Mouse (Mus musculus) left cerebral cortex, postnatal 36 days (tissue): ENCODE results near the gene Sema3a. TPM values are rescaled to one million over a fixed set of nuclear protein-coding genes. Genes with fewer than 3 reads are reported as not detected.
"Not testable (repeated sequence)": the region's sequence is repeated elsewhere in the genome, so short reads cannot be mapped to it uniquely, and the experiment has no call there.

Experiments
- DNase-seq, 2 experiments: peaks; one replicate each; pipeline ENCODE4 v3.0.0; 2021 to 2022; ENCODE audit warnings: low spot score in 2 of 2, mixed read lengths in 1 of 2
- intact Hi-C: fragments of 180-260 bp; cut with DNase I; formaldehyde crosslinking; loops from one replicate; pipeline ENCODE4 v1.15.1; 2025
- total RNA-seq, 2 experiments: library from RNA; stranded (reverse); gene quantifications; 2 replicates each; pipeline ENCODE4 v1.2.3; 2021

The Sema3a gene
- total RNA-seq, 2 experiments from 2014 or later, result 23.2 to 28.7 TPM

DNA sequence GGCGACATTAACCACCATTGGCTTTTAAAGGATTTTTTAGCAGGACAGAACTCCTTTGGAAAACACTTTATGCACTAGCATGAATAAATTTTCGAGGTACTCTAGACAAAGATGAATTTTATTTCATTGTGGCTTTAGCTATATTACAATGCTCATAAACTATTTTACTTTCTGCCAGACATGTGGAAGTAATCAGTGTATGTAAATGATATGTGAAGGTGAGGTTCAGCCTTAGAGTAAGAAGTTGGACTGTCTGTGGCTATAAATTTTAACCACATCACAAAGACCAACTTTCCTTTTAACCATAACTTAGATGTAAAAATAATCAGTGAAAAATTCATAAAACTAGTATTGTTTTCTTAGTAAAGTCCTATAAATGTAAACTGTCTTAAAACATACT lies 286.7 kb downstream of the Sema3a start:
- DNase-seq, result no peak
- intact Hi-C loops, result no loop called here

DNA sequence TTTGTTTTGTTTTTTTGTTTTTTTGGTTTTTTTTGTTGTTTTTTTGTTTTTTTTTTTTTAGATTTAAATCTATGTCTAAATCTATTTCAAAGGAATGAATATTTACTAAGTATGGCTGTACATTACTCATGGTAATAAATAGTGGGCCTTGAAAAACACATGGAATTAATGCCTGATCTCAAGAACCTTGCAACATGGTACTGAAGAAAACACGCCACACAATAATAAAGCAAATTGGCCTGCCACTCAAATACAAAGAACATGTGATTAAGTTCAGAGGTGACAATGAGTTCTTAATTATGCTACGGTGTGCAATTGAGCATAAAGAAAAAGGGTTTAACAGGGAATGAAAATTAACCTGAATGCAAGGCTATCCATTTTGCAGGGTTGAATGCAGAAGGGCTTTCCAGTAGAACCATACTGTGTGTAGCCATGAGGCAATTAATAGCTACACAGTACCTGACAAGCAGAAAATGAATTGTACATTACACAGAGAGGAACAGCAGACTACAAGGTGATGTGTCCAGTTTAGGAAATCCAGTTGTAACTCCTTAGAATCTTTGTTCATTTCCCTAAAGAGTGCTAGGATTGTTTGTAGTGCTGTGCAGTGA lies 288.8 kb downstream of the Sema3a start:
- intact Hi-C loops, result no loop called here
- no peak for DNase-seq

DNA sequence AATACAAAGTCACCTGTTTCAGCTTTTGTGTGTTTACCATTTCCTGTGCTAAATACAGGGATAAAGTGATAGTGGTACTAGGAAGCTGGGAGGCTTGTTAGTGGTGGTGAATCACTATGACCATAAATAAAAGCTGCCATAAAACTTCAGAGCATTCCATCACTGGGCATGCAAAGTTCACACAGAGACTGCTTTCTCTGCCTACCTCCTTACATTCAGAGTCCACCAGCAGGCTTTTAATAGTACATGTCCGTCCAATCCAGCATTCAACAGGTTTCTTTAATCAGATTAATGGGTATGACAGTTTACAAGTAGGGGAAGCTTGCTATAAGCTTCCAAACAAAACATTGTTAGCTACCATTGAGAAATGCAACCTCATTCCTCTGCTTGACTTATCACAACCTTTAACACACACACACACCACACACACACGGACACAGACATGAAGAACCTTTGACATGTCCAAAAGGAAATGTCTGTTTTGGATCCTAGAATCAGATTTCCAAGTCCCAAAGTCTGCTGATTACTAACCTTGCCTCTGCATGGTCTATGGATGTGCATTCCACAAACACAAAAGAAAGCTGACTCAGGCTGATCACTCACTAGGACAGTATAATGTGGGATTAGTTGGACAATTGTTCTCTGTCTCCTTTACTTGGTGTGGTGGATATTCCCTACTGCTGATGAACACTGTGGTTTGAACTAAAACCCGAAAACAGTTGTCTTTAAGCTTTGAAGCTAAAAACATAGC lies 291.9 kb downstream of the Sema3a start:
- intact Hi-C loops, result no loop called here
- no peak for DNase-seq

DNA sequence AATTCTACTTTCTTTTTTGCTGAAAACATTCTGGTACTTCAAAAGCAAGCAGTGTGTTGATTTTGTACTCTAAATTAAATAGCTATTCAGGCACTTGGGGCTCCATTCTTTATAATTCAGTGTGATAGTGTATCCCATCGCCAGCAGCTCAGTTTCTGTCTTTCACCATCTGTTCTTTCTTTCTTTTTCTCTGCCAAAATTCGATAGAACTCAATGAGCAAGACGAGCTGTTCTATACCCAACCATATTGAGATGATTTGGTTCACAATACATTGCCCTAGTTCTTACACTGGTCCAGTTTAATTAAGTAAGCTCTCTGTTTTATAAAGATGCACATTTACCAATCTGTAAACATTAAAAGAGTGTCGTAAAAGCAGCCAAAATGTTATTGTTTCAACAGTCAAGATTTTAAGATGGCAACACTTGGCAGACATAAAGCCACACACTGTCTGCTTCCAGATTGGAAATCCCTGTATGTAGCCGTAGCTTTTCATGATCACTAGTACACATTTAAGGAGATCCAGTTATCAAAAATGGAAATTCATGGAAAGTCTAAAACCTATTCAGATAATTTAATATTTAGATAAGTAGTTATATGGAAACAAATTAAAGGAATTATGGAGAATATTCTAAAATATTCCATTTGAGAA lies 296.2 kb downstream of the Sema3a start:
- DNase-seq, result no peak
- intact Hi-C loops, result loop anchor here (10.0 kb wide), 1 partner anchor 53 kb away; no protein-coding TSS in a partner anchor

DNA sequence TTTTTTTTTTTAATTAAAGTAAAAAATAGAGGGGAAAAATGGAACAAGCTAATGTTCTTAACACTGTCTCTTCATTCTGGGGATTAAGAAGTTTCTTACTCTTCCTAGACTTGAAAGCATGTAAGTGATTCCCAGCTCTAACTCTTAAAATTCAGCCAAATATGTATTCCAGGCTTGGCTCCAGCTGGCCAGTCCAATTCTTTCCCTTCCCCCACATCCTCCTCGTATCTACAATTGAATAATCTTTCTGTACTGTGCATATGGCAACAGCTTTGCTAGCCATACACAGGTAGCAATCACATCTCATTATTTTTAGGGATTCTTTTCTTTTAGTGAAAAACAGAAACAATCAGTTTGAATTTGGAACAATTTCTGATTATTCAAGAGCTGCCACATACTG lies 303.5 kb downstream of the Sema3a start:
- DNase-seq, result no peak
- intact Hi-C loops, result loop anchor here (10.0 kb wide), 1 partner anchor 46 kb away; no protein-coding TSS in a partner anchor

DNA sequence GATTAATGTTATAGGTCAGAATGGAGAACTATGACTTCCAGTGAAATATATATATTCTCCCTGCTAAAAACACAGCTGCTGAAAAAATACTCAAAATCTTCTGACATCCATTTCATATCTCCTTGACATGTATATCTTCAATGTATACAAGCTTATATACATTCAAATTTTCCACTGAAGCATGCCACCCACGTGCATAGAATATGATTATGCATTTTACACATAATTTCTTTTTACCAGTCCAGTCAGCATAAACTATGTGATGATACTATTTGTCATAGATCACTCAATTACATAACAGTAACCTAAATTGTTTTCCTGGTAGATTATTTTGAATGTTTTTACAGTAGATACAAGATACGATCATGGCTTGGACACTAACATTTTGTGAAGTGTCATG lies 306.6 kb downstream of the Sema3a start:
- intact Hi-C loops, result no loop called here
- no peak for DNase-seq

DNA sequence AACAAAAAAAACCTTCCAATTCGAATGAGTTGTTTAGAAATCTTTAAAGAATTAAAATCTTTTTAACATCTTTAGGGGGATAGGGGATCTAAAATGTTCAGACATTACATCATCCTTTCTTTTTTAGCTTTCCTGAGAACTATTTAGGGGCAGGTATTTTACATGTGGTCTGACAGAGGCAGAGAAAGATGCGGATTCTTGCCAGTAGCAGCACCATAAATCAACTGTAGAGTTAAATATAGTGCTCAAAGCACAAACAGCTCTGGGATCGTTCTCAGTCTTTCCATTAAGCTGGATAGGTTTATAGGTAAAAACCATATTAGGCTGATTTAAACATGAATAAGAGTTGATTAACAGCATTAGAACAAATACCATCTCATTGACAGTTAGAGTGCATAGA lies 307.4 kb downstream of the Sema3a start:
- no peak for DNase-seq
- intact Hi-C loops, result no loop called here

DNA sequence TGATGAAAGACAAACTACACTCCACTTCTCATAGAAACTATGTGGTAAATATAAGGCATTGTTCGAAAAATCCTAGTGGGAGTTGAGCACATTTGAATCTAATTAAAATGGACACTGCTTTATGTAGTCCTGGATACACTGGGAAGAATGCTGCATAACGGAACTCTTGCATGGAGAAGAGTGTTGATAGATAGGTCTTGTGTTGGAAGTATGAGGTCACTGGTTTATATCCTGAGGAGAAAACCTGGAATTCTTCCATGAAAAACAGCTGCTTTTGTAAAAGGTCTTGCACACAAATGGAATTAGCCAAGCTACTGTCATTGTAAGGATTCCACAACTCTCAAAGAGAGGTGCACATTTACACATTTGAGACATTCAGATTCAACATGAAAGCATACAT lies 308.1 kb downstream of the Sema3a start:
- intact Hi-C loops, result no loop called here
- no peak for DNase-seq

DNA sequence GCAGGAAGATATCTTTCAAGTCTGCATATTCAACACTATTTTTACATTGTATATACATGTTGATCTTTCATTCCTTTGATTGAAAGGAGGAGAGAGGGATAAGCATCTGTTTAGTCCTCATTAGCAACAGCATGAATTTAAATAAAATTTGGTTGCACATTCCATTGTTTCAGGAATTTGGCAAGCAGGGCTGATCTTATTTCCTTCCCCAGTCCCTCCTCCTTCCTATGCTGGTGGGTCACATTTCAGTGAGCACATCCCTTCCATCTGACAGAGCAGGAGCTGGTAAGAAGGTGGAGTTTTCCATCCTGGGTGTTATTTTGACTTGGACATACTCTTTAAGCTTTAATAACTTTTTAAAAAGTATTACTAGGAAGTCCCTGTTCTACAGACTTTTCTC lies 315.9 kb downstream of the Sema3a start:
- no peak for DNase-seq
- intact Hi-C loops, result no loop called here

DNA sequence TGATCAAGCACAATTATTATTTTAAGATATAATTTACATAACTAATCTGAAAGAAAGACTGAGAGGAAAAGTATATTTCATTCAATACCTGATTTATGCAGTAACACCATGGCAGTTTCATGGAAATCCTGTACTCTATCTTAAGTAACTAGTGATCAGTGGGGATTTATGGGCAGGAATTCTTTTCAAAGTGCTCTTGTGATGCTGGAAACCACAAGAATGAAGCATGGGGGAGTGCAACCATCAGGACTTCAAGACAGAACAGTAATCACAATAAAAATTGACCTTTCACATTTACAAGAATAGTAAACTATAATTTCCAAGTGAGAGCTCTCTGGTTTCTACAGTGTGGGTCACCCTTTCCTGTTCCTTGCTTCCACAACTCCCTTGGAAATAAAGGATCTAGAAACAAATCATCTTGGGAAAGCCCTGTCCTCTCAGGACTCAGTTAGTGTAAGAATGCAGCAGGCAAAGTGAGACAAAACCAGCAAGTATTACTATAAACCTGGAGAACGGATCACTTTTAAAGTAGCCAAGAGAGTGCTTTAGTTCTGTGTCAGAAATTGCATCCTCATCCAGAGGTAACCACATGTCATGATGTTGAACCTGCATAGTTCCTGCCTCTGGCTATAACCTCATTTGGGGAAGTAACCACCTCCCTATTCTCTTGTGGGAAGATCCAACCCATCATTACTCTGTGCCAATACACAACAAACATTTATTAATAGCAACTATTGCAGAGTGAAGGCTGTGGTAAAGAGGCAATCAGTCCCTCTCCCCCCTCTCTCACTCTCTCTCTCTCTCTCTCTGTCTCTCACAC lies 335.2 kb downstream of the Sema3a start:
- intact Hi-C loops, result no loop called here
- DNase-seq, result no peak

DNA sequence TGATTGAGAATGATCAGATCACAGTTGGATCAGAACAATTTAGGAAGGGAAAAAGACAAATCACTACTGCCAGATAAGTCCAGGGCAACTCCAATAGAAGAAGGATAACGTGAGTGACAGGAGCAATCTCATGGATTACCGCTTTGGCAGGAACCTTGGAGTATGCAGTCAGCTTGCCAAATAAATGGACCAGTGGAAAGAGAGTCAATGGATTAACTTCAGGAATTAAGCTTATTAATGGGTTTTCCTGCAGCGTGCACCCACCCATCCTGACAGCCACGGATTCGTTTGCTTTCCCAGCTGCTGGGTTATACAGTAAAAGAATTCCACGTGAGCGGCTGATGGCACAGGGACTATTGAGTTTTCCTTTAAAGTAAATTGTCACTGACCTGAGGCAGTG lies 343.6 kb downstream of the Sema3a start:
- intact Hi-C loops, result no loop called here
- DNase-seq, result no peak

DNA sequence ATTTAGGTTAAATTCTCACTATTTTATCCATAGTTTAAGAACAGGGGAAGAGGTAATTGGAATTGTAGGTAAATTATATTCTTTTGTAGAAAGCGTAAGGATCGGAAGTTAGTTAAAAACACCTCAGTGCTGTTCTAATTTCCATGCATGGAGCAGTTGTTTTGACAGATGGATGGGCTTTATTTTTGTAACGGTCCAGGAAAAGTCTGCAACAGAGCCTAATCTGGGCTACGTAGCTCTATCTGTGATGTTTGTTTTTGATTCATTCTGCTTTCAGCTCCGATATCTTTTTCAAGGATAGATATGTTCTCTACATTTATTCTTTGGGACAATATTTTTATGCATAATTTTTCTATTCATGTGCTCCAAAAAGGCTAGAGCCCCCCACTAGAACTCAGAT lies 344.2 kb downstream of the Sema3a start:
- intact Hi-C loops, result no loop called here
- DNase-seq, result no peak

DNA sequence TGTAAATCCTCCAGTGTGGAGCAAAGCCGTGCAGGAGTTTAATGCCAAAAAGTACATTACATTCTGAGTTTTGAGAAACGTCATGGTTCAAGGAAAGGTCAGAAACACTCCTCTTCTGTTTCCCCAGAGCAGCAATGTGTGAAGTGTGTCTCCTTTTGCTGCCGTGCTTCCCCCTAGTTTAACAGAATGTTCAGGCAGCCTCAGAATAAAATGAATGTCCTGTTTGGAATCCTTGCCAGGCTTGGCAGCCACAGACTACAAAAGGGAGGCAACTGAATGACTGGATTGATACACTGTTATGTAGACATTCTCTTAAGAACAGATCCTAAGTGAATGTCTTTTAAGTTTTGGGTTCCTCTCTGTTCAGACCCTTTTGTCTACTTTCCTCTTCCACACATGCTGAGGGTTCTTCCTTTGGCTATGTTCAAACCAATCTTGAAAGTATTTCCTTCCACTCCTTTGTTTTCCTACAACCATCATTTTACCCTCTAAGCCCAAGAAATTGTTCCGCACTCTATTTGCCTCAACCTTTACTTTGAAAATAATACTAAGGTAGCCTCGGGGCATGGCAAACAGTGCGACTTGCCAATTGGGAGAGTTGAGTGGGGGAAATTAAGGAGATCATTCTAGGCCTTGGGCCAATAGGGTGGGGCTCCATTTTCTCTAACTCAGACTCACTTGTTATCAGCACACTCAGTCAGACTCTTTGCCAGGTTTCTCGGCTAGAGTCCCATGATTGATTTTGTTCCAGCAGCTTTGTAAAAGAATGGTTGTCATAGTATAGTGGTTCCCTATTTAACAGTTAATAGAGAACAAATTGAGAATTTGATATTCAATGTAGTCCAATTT lies 345.1 kb downstream of the Sema3a start:
- intact Hi-C loops, result loop anchor here (10.0 kb wide), 1 partner anchor 45 kb away; no protein-coding TSS in a partner anchor
- peak; percentile 12 to 24 for DNase-seq

DNA sequence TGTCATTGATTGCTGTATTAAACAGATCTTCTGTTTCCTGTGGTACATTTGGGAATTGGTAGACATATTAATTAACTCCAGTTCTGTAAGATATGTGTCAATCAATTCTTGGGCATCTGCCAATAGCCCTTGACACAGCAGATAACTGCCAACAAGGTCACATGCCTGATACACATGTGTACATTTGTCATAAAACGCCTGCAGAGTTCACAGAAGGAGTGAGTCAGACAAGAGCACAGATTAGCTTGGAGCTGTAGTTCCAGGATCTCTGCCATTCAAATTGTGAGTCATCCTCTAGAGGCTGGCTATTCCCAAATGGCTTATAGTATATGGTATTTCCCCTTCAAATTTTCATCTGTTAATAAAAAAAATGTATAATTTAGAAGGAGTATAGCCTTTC lies 352.4 kb downstream of the Sema3a start:
- intact Hi-C loops, result loop anchor here (10.0 kb wide), 1 partner anchor 53 kb away; no protein-coding TSS in a partner anchor
- DNase-seq, result no peak

DNA sequence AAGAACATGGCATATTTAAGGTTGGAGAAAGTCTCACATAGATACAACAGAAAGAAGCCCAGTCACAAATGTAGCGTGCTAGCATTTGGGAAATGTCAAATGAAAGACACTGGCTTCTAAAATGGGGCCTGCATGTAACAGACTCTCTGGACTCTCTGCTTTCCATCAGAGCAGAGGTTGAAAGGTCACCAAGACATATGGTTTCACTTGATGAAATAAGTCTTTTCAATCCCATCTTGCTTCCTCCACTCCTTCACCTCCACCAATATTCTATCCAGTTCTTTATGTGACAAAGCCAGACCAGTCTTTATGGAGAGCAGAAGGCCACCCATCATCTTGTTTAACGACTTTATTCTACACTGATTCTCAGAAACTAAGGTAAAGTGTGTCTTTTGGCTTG lies 363.5 kb downstream of the Sema3a start:
- no peak for DNase-seq
- intact Hi-C loops, result no loop called here

DNA sequence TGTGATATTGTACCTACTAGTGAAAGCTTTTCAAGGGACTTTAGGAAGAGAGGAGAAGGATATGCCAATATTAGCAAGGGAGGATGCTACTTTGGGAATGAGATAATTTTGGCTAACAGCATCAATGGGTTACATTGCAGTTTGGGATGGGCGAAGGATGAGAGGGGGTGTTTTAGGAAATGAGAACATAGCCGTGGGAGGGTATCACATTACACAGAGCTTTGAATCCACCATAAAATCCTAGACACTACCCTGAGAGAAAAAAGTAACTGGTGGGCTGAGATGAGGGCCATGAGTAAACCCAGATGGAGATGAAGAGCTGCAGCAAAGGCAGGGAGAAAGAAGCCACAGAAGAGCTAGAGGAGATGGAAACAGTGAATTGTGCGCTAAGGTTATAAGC lies 370.8 kb downstream of the Sema3a start:
- DNase-seq, intact Hi-C loops: not testable (repeated sequence)

DNA sequence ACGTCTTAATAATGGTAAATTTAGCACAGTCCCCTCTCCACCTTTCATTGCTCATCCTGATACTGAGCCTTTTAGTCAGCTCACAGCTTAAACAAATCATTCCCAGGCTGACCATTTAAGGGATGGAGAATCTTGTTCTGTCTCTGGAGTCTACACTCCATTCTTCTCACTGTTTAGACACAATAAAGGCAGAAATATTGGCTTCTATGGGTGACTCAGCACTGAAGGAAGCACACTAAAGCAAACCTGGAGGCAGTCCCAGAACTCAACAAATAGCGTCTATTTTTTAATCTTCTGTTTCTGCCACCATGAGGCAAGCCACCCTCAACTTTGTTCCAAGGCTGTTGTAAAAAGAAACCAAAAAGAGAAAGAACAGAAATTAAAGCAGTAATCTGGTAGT lies 374.6 kb downstream of the Sema3a start:
- intact Hi-C loops, result no loop called here
- peak; percentile 28 to 30 for DNase-seq

DNA sequence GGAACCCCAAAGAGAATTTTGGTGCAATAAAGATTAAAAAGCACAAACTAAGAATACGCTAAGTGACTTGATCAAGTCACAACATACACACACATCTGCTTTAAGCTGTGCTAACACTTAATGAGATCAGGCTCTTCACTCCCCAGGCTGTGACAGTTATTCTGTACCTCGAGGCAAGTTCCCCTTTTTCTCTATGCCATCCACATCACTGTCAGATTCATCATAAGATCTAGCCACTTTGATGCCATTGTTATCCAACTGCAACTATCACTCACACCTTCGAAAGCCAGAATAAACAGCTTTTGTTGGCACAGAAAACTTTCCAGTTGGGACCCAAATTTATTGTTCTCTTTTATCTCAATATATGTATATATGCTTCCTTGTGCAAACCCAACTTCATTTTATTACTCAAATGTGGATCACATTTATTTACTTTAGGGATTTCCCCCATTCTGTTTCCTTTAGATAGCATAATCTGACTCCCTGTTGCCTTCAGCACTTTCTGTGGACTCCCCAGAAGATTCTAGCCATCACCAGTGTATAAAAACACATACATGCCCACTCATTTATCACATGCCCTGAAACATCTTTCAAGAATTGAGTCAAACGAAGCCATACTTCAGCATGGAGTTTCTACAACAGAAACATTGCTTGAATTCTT lies 380.8 kb downstream of the Sema3a start:
- intact Hi-C loops, result no loop called here
- no peak for DNase-seq

DNA sequence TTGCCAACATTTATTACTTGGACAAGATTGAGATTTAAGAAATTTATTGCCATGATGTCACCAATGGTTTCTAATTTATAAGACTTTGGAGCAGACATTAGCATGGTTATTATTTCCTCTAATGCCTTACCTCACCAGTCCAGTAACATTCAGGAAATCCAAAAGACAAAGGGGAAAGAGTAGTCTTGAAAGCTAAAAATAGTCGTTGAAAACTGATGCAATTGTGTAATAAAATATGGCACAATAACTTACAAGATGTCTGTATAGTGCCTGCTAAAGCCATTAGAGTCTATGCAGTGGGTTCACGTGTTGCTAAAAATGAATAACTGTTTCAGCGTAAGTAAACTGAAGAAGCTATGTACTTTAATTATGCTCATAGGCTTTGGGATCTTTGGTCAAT lies 383.9 kb downstream of the Sema3a start:
- no peak for DNase-seq
- intact Hi-C loops, result no loop called here
